Mouse (Mus musculus): ENCODE data around the gene Paf1. TPM values are rescaled to one million over a fixed set of nuclear protein-coding genes. Genes with fewer than 3 reads are reported as not detected.

Gene Paf1
- polyA plus RNA-seq, 2 experiments, result 15.0 to 40.4 TPM

DNA sequence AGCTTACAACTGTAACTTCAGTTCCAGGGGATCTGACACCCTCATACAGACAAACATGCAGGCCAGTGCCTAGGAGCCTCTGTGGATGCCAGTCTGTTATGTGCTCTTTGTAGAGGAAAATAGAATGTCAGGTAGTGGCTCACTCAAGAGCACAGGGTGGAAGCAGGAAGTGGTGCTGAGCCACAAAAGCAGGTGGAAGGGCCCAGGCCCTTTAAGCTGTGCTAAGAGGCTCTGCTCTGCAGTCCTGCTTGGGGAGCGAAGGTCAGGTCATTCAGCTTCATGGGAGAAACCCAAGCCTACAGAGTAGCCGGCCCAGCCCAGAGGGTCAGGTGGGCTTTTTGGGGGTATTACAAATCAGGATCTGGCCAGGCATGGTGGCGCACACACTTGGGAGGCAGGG is 37.5 kb upstream of the Paf1 start:
- 81% methylated on average over 3 of the region's 3 CpGs for WGBS (ENCODE audit: insufficient replicate concordance)
- Histone ChIP-seq H3K27me3 (ENCODE audit: control insufficient read depth, insufficient read depth, low read length) (no peaks in the 10 kb centered on the region), H3K9me3 (ENCODE audit: control insufficient read depth, low read length) (no peaks in the 10 kb centered on the region), H3K27ac (no peak overlapping the region), H3K9ac (replicated peaks) (no peak overlapping the region), H3K4me1 (replicated peaks; ENCODE audit: control insufficient read depth in 2 of 2, insufficient read depth in 2 of 2, low read length in 1 of 2) (peaks cover 7 to 18% of the 10 kb centered on the region in 2 experiments), H3K4me2 (ENCODE audit: low read depth) (no peak overlapping the region), H3K36me3 (replicated peaks; ENCODE audit: control insufficient read depth, insufficient read depth, low read depth) (peaks cover 34% of the 10 kb centered on the region), H3K4me3 (ENCODE audit: insufficient read depth in 1 of 2, low read depth in 2 of 2, low read length in 2 of 2) (no peak overlapping the region)
- ATAC-seq (ENCODE audit: insufficient read depth), result no peak
- no peak for DNase-seq (ENCODE audit: low read depth in 3 of 3, low spot score in 3 of 3)
- TF ChIP-seq CTCF (IDR thresholded peaks at IDR 0.05; ENCODE audit: low read depth) (no peak), EP300 (IDR thresholded peaks at IDR 0.05; ENCODE audit: low read depth) (no peak)

DNA sequence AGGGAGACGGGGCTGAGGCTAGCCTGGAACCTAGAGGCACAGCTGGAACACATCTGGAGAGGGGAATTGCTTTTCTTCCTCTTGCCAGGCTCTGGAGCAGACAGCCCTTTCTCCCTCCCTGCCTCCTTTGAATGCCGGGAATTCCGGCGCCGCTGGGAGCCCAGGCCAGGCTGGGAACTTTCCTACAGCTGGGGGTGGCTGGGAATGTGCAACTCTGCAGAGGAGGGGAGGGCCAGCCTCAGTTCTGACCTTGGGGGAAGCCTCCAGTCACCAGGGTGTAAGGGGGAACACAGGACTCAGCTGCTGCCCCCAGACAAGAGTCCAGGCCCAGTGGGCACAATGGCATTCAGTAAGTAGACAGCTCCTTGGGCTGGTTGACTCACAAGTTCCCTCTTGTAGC is 35.8 kb upstream of the Paf1 start:
- Histone ChIP-seq H3K9me3 (ENCODE audit: control insufficient read depth, low read length) (no peaks in the 10 kb centered on the region), H3K36me3 (replicated peaks; ENCODE audit: control insufficient read depth, insufficient read depth, low read depth) (peaks cover 28% of the 10 kb centered on the region), H3K27me3 (ENCODE audit: control insufficient read depth, insufficient read depth, low read length) (no peaks in the 10 kb centered on the region), H3K27ac (no peak overlapping the region), H3K4me2 (ENCODE audit: low read depth) (no peak overlapping the region), H3K9ac (replicated peaks) (no peak overlapping the region), H3K4me3 (ENCODE audit: insufficient read depth in 1 of 2, low read depth in 2 of 2, low read length in 2 of 2) (no peak overlapping the region), H3K4me1 (replicated peaks; ENCODE audit: control insufficient read depth in 2 of 2, insufficient read depth in 2 of 2, low read length in 1 of 2) (peaks cover 1 to 13% of the 10 kb centered on the region in 2 experiments)
- TF ChIP-seq EP300 (IDR thresholded peaks at IDR 0.05; ENCODE audit: low read depth), result no peak
- TF ChIP-seq CTCF (IDR thresholded peaks at IDR 0.05; ENCODE audit: low read depth), result no peak
- 30% methylated on average over 5 of the region's 5 CpGs for WGBS (ENCODE audit: insufficient replicate concordance)
- DNase-seq (ENCODE audit: low read depth in 3 of 3, low spot score in 3 of 3), result no peak
- no peak for ATAC-seq (ENCODE audit: insufficient read depth)

DNA sequence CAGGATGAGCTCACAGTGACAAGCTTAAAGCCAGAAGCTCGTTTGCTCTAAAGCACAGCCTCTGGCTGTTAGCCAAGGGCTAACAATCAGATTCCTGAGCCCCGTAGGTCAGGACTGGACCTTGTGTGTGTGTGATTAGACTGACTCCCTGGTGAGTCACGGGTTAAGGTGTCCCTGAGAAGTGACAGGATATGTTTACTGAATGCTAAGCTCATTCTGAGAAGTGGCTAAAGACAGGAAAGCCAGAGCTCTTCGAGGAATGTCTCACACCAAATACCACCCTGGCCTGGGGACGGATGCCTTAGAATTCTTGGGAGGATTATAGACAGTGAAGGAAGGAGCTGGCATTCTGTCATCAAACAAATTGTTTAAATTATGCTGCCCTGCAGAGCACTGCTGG is 34.8 kb upstream of the Paf1 start:
- Histone ChIP-seq H3K4me2 (ENCODE audit: low read depth) (peak overlapping the region; percentile 18; the same call in 1 of the 2 replicates), H3K4me1 (replicated peaks; ENCODE audit: control insufficient read depth in 2 of 2, insufficient read depth in 2 of 2, low read length in 1 of 2) (peaks cover 0 to 10% of the 10 kb centered on the region in 2 experiments; a peak in 3 of 4 replicates), H3K9me3 (ENCODE audit: control insufficient read depth, low read length) (no peaks in the 10 kb centered on the region), H3K36me3 (replicated peaks; ENCODE audit: control insufficient read depth, insufficient read depth, low read depth) (peaks cover 19% of the 10 kb centered on the region), H3K27ac (no peak overlapping the region; the same call in 1 of the 2 replicates), H3K9ac (replicated peaks) (no peak overlapping the region), H3K27me3 (ENCODE audit: control insufficient read depth, insufficient read depth, low read length) (no peaks in the 10 kb centered on the region), H3K4me3 (ENCODE audit: insufficient read depth in 1 of 2, low read depth in 2 of 2, low read length in 2 of 2) (no peak overlapping the region)
- WGBS (ENCODE audit: insufficient replicate concordance), result 10% methylated on average over 5 of the region's 5 CpGs
- DNase-seq (ENCODE audit: low read depth in 3 of 3, low spot score in 3 of 3) (no peak), ATAC-seq (ENCODE audit: insufficient read depth) (peak; percentile 34; the same call in 1 of the 2 replicates)
- TF ChIP-seq EP300 (IDR thresholded peaks at IDR 0.05; ENCODE audit: low read depth), result no peak
- no peak for TF ChIP-seq CTCF (IDR thresholded peaks at IDR 0.05; ENCODE audit: low read depth)

DNA sequence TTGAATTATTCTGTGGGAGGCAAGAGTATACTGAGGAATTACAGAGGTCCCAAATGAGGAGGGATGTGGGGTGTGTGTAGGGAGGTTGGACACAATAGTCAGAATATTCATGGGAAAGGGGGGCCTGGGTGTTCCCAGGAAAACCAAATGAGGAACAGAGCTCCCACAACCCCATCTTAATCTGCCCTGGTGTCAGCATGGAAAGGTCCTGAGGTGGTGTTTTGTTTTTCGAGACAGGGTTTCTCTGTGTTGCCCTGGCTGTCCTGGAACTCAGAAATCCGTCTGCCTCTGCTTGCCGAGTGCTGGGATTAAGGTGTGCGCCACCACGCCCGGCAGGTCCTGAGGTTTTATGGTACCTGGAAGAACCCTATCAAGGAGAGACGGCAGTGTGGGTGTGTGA is 34.3 kb upstream of the Paf1 start:
- ATAC-seq (ENCODE audit: insufficient read depth) (no peak), DNase-seq (ENCODE audit: low read depth in 3 of 3, low spot score in 3 of 3) (no peak)
- H3K9ac ChIP-seq (replicated peaks), result no peak overlapping the region
- no peaks in the 10 kb centered on the region for H3K27me3 ChIP-seq (ENCODE audit: control insufficient read depth, insufficient read depth, low read length)
- H3K4me3 ChIP-seq (ENCODE audit: insufficient read depth in 1 of 2, low read depth in 2 of 2, low read length in 2 of 2), result no peak overlapping the region
- H3K27ac ChIP-seq, result no peak overlapping the region
- H3K9me3 ChIP-seq (ENCODE audit: control insufficient read depth, low read length), result no peaks in the 10 kb centered on the region
- peaks cover 0 to 10% of the 10 kb centered on the region in 2 experiments; a peak in 3 of 4 replicates for H3K4me1 ChIP-seq (replicated peaks; ENCODE audit: control insufficient read depth in 2 of 2, insufficient read depth in 2 of 2, low read length in 1 of 2)
- H3K36me3 ChIP-seq (replicated peaks; ENCODE audit: control insufficient read depth, insufficient read depth, low read depth), result peaks cover 15% of the 10 kb centered on the region
- H3K4me2 ChIP-seq (ENCODE audit: low read depth), result no peak overlapping the region
- WGBS (ENCODE audit: insufficient replicate concordance), result 55% methylated on average over 7 of the region's 7 CpGs
- TF ChIP-seq EP300 (IDR thresholded peaks at IDR 0.05; ENCODE audit: low read depth) (no peak), CTCF (IDR thresholded peaks at IDR 0.05; ENCODE audit: low read depth) (no peak)

DNA sequence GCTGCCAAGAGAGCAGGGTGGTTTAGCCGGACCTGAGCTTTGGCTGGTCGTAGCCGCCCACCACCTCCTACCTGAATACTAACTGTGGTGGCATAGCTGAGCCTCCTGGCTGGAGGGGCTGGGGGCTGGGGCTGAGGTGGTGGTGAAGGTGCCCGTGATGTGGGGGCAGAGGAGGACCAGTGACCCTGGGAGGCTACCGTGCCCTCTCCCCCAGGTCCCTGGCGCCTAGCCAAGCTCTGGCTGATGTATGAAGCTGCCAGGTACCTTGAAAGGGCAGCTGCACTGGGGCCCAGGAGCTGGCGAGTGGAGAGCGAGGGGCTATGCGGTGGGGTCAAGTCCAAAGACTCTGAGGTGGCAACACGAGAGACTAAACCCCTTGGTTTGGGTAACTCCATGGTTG is 32.9 kb upstream of the Paf1 start:
- no peak overlapping the region for H3K4me3 ChIP-seq (ENCODE audit: insufficient read depth in 1 of 2, low read depth in 2 of 2, low read length in 2 of 2)
- H3K9ac ChIP-seq (replicated peaks), result no peak overlapping the region
- WGBS (ENCODE audit: insufficient replicate concordance), result 72% methylated on average over 10 of the region's 10 CpGs
- peaks cover 0 to 10% of the 10 kb centered on the region in 2 experiments; a peak in 3 of 4 replicates for H3K4me1 ChIP-seq (replicated peaks; ENCODE audit: control insufficient read depth in 2 of 2, insufficient read depth in 2 of 2, low read length in 1 of 2)
- ATAC-seq (ENCODE audit: insufficient read depth) (no peak), DNase-seq (ENCODE audit: low read depth in 3 of 3, low spot score in 3 of 3) (no peak)
- no peaks in the 10 kb centered on the region for H3K27me3 ChIP-seq (ENCODE audit: control insufficient read depth, insufficient read depth, low read length)
- H3K27ac ChIP-seq, result no peak overlapping the region
- H3K36me3 ChIP-seq (replicated peaks; ENCODE audit: control insufficient read depth, insufficient read depth, low read depth), result peaks cover 2% of the 10 kb centered on the region; the same call in 1 of the 2 replicates
- no peaks in the 10 kb centered on the region for H3K9me3 ChIP-seq (ENCODE audit: control insufficient read depth, low read length)
- H3K4me2 ChIP-seq (ENCODE audit: low read depth), result no peak overlapping the region
- TF ChIP-seq CTCF (IDR thresholded peaks at IDR 0.05; ENCODE audit: low read depth) (no peak), EP300 (IDR thresholded peaks at IDR 0.05; ENCODE audit: low read depth) (no peak)

All from liver, embryonic 14.5 days (tissue).